Mouse (Mus musculus): ENCODE results near the gene Npas3.
A peak's percentile ranks its signal among the peaks of the same experiment; 100 is the strongest.

Npas3 gene

DNA sequence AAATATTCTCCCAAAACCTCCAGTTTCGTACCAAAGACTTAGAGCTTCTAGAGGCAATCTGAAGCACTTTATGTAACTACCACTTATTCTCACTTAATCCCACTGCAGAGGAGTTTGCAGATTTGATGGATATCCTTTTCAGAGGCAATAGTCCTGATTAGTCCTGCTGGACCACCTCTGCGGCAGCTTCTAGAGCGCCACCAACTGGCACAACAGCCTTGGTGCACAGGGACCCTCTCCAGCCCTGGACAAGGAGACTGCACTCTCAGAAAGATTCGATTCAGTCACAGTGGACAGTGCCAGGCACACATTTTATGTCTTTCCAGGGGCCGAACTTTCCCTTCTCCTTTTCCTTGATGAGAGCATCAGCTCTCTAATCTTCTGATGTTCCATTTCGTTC lies 471.4 kb downstream of the Npas3 start:
- DNase-seq, result no peak

GRCm38 (mm10) chr12:53722156-53722555 lies 473.7 kb downstream of the Npas3 start:
- no peak for DNase-seq

- DNase-seq, result peak in 1 of 2 experiments; percentile 4
These were observed 474.5 kb downstream of the Npas3 start for GRCm38 (mm10) chr12:53722718-53723698.

GRCm38 (mm10) chr12:53729275-53729674 lies 480.8 kb downstream of the Npas3 start:
- no peak for DNase-seq

- DNase-seq, result no peak
These were observed 490.2 kb downstream of the Npas3 start for GRCm38 (mm10) chr12:53738549-53739292.

GRCm38 (mm10) chr12:53746653-53747052 lies 498.2 kb downstream of the Npas3 start:
- peak in 1 of 2 experiments; percentile 5 for DNase-seq

GRCm38 (mm10) chr12:53749375-53749774 lies 500.9 kb downstream of the Npas3 start:
- no peak for DNase-seq

- DNase-seq, result no peak
These were observed 504.0 kb downstream of the Npas3 start for GRCm38 (mm10) chr12:53752281-53753072.

- DNase-seq, result no peak
These were observed 505.0 kb downstream of the Npas3 start for GRCm38 (mm10) chr12:53753368-53753937.

- DNase-seq, result no peak
These were observed 505.8 kb downstream of the Npas3 start for GRCm38 (mm10) chr12:53754236-53754635.

DNA sequence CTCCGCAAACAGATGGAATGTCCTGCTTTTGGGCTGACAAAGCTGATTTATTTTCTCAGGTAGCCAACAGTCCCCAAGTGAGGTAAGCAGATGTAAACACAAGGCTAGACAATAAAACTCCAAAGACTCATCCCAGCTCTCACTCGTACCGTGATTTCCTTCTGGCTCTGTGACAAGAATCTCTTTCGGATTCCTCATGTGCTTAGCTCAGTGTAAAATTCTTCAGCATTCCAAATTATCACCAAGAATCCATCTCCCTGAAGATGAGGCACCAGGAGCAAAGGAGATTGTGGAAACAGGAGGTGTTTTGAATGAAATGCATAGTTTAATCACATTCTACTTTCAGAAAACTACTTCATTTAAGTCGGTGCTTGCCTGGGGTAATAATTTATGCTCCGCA lies 509.2 kb downstream of the Npas3 start:
- no peak for DNase-seq

DNA sequence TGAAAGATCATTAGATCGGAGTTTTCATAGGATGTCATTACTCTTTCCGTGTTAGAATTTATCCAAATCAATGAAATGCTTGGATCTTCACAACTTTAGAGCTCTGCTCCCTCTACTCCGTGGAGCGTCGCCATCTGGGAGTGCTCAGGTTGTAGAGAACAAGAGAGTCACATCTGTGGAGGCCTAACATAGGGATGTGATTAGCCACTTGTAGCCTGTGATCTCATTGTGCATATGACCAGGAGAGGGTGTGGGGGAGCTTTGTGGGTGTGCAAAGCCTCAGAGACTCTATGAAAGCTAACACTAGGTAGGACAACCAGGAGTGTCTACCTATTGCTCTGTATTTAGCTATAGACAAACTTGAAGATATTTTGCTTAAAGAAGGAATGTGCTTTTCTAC lies 509.9 kb downstream of the Npas3 start:
- DNase-seq, result no peak

DNA sequence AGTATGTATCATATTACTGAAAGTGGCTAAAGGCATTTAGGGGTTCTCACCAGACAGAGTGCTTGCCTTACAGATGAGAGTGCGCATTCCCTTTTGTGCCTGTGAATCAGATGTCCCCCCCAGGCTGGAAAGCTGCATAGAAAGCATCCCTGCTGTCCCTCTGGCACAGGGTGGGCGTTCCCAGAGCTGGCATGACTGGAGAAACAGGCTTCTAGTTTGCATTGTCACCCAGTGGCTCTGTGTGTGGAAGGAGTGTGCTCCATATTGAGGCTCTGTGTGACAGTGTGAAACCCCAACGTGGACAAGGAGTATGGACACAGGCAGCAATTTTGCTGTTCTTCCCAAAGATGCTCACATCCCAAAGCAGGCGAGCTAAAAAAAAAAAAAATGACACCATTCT lies 515.7 kb downstream of the Npas3 start:
- no peak for DNase-seq

GRCm38 (mm10) chr12:53768392-53768791 lies 519.9 kb downstream of the Npas3 start:
- DNase-seq, result peak; percentile 8 to 46

DNA sequence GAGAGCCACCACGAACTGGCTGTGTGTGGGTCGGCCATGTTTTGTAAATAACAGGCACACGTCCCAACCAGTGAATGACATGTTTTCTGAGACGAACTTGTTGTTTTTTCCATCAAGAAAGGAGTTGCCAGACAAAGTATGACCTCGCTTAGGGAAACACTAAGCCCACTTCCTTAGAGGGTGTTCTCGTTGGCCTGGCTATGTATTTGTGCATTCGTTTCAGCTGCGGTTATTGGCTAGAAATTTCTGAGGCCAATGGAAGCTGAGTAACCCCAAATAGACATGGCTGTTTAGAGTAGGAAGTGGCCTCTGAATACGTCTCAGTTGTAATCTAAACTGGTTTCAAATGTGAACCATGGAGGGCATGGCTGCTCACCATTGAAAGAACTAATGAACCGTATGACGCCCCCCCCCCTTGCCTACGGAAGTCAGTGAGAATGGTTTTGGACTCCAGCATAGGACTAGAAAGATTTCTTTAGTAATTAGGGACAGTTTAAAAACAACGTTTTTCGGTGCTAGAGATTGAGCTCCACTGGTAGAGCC lies 523.0 kb downstream of the Npas3 start:
- DNase-seq, result no peak

- DNase-seq, result no peak
These were observed 533.5 kb downstream of the Npas3 start for GRCm38 (mm10) chr12:53781850-53782552.

GRCm38 (mm10) chr12:53789501-53789900 lies 541.0 kb downstream of the Npas3 start:
- no peak for DNase-seq

DNA sequence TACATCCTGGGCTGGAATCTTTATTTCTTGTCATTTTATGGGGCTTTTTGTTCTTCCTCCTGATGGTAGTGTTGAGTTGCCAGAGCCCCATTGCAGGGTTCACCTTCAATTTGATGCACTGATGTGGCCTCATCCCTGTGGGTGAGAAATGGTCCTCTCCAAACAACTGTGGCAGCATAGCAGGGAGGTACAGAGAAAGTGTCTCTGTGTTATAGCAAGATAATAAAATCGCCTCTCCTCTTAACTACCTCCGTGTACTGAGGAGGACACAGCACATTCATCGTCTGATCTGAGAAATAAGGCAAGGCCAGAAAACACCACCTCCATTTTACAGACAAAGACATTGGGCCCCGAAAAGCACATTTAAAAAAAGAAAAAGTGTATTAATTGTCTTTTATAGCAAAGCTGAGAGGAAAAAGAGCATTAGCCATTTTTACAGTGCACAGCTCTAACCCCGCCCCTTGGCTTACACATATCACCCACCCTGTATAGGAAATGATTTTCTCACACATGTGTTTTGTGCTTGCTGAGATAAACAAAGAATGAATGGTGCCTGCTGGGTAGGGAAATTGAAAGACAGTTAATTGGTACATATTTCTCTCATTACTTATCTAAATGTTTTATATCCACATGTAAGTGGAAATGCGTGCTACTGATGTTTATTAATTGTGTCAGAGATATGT lies 546.4 kb downstream of the Npas3 start:
- no peak for DNase-seq

DNA sequence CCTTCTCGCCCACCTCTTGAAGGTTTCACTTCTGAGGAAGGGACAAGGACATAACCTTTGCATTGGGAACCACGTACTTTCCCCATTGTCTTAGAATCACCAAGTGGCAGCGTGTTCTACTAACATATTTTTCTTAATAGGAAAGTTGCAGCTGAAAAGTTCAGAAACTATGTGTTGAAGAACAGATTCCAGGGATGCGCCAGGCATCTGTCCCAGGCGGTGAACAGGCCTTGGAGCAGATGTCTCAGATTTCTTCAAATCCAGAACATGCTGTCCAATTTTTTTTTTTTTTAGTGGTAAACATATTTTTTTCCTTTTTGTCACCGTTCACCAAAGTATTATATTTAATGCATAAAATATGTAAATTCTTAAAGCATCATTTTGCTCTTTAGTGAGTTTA lies 553.4 kb downstream of the Npas3 start:
- no peak for DNase-seq

DNA sequence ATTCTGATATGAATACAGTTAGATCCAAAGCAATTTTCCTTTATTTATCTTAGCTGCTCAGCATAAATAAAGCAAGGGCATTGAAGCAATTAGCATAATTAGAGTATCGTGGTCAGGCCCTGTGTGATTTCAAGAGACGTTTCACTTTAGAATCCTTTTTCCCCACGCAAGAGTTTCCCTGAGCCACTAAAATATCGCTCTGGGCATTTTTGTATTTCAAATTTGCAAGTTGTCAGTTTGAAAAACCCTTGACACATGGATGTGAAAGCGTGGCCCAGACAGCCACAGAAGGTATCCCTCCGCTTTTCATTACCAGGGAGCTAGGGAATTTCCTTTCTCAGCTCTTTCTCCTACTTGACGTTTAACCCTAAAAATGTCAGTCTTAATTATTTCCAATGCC lies 553.9 kb downstream of the Npas3 start:
- no peak for DNase-seq

DNA sequence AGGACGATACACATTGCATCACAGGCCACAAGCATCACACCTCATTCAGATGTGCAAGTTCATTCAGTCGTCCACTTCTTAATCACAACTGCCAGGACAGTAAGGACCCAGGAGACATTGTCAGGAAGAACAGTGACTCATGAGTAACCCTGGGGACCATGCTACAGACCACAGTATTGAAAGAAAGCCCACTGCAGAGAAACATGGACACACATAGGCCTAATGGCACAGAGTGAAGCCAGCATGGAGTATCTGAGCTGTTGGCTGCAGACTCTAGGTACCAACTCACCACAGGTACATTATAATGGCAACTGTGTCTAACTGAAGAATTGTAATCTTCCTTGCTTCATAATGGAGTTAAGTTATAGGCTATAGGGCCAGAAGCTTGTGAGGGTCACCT lies 561.6 kb downstream of the Npas3 start:
- DNase-seq, result no peak

Measured in lung, postnatal 4 days (tissue).